Mouse (Mus musculus) olfactory bulb, adult 2 months (tissue): ENCODE results near the gene Olfr855.

Source experiments
- CTCF ChIP-seq: fragments of 200-500 bp; IDR thresholded peaks from 2 replicates; pipeline ENCODE4 v1.5.1; 2012; ENCODE audit warnings: low read depth, mild to moderate bottlenecking, low read length, moderate library complexity; ENCODE audit not compliant: insufficient read depth
- POLR2A ChIP-seq: fragments of 200-500 bp; IDR thresholded peaks from 2 replicates; pipeline ENCODE4 v1.6.1; 2012; ENCODE audit warnings: mild to moderate bottlenecking, low read depth, low read length, moderate library complexity; ENCODE audit not compliant: insufficient read depth

- TF ChIP-seq CTCF (no peak), POLR2A (no peak)
Observed at GRCm38 (mm10) chr9:19621297-19621696, 38.9 kb downstream of the Olfr855 start.
